Comparison of ENCODE assay signal across 8 mouse cellular contexts in genomic region chr2:167630421-167630820, GRCm38 (mm10). TPM values are rescaled to one million over a fixed set of nuclear protein-coding genes. Genes with fewer than 3 reads are reported as not detected.
DNase-seq lines count a peak whose midpoint lies in the region; ATAC-seq and TF ChIP-seq lines count a peak whose summit lies in the region.

No protein-coding gene starts in this region.

- DNase-seq in lung, embryonic 14.5 days = no peak
- no peak for DNase-seq in lung, postnatal 14 days
- DNase-seq in forebrain, embryonic 10.5 days (ENCODE audit: extremely low spot score, low spot score) = no peak
- DNase-seq in adrenal gland, postnatal 4 days (ENCODE audit: low spot score in 2 of 2) = no peak
- no peak for DNase-seq in retina, postnatal 1 day
- no peak for DNase-seq in layer of hippocampus, adult 9-10 months (ENCODE audit: low spot score)

- H3K36me3 ChIP-seq in lung, embryonic 14.5 days (ENCODE audit: insufficient read depth) = peaks cover 30% of the 10 kb centered on the region
- peaks cover 39% of the 10 kb centered on the region for H3K36me3 ChIP-seq in forebrain, embryonic 10.5 days (replicated peaks)
- H3K36me3 ChIP-seq in limb, embryonic 12.5 days = peaks cover 29% of the 10 kb centered on the region
- peaks cover 7% of the 10 kb centered on the region; the same call in 1 of the 2 replicates for H3K36me3 ChIP-seq in small intestine, adult 2 months (ENCODE audit: control insufficient read depth, insufficient read depth, low read length)

- ATAC-seq in lung, embryonic 14.5 days (ENCODE audit: insufficient read depth) = no peak
- no peak for ATAC-seq in limb, embryonic 12.5 days (ENCODE audit: insufficient number of reproducible peaks, insufficient read depth, low FRiP score, low TSS enrichment, low read depth)

- no peaks in the 10 kb centered on the region for H3K9me3 ChIP-seq in lung, embryonic 14.5 days (ENCODE audit: low read depth, low read length)
- H3K9me3 ChIP-seq in forebrain, embryonic 10.5 days = no peaks in the 10 kb centered on the region
- H3K9me3 ChIP-seq in limb, embryonic 12.5 days = no peaks in the 10 kb centered on the region

- H3K27ac ChIP-seq in lung, embryonic 14.5 days (ENCODE audit: low read depth) = peak overlapping the region; percentile 27; the same call in 1 of the 2 replicates
- H3K27ac ChIP-seq in forebrain, embryonic 10.5 days = peak overlapping the region; percentile 99
- H3K27ac ChIP-seq in limb, embryonic 12.5 days = no peak overlapping the region
- no peak overlapping the region for H3K27ac ChIP-seq in small intestine, adult 2 months (ENCODE audit: insufficient read depth, low read depth, low read length)

- H3K4me2 ChIP-seq in lung, embryonic 14.5 days = peak overlapping the region; percentile 84
- H3K4me2 ChIP-seq in limb, embryonic 12.5 days = peak overlapping the region; percentile 81

- WGBS in lung, embryonic 14.5 days = 64% methylated on average over 5 of the region's 5 CpGs
- WGBS in forebrain, embryonic 10.5 days = 81% methylated on average over 5 of the region's 5 CpGs
- WGBS in limb, embryonic 12.5 days = 78% methylated on average over 5 of the region's 5 CpGs
- 54% methylated on average over 5 of the region's 5 CpGs for WGBS in small intestine, adult 2 months

- H3K9ac ChIP-seq in lung, embryonic 14.5 days = peak overlapping the region; percentile 86
- peak overlapping the region; percentile 93 for H3K9ac ChIP-seq in limb, embryonic 12.5 days (replicated peaks)

- H3K27me3 ChIP-seq in lung, embryonic 14.5 days (ENCODE audit: insufficient read depth, low read length) = no peaks in the 10 kb centered on the region
- no peaks in the 10 kb centered on the region for H3K27me3 ChIP-seq in forebrain, embryonic 10.5 days (ENCODE audit: poor library complexity, severe bottlenecking)
- H3K27me3 ChIP-seq in limb, embryonic 12.5 days = no peaks in the 10 kb centered on the region
- no peaks in the 10 kb centered on the region for H3K27me3 ChIP-seq in small intestine, adult 2 months (ENCODE audit: control insufficient read depth, insufficient read depth, low read length)

- H3K4me1 ChIP-seq in lung, embryonic 14.5 days (ENCODE audit: insufficient read depth) = peaks cover 18% of the 10 kb centered on the region; the same call in 1 of the 2 replicates
- peaks cover 72% of the 10 kb centered on the region for H3K4me1 ChIP-seq in forebrain, embryonic 10.5 days
- peaks cover 41% of the 10 kb centered on the region for H3K4me1 ChIP-seq in limb, embryonic 12.5 days (replicated peaks)
- peaks cover 35% of the 10 kb centered on the region for H3K4me1 ChIP-seq in small intestine, adult 2 months (ENCODE audit: control insufficient read depth, insufficient read depth, insufficient read length, low read length)

- H3K4me3 ChIP-seq in lung, embryonic 14.5 days (ENCODE audit: low read depth, low read length) = peak overlapping the region; percentile 85
- peak overlapping the region; percentile 89 for H3K4me3 ChIP-seq in forebrain, embryonic 10.5 days
- H3K4me3 ChIP-seq in limb, embryonic 12.5 days (replicated peaks) = peak overlapping the region; percentile 95
- H3K4me3 ChIP-seq in small intestine, adult 2 months (ENCODE audit: low read depth, low read length) = peak overlapping the region; percentile 86

- TF ChIP-seq CTCF in lung, embryonic 14.5 days (IDR thresholded peaks at IDR 0.05; ENCODE audit: low read depth) = no peak
- TF ChIP-seq CTCF in small intestine, adult 2 months (IDR thresholded peaks at IDR 0.05; ENCODE audit: extremely low read depth, insufficient read length, insufficient replicate concordance, low read depth, low read length) = no peak

- TF ChIP-seq POLR2A in small intestine, adult 2 months (IDR thresholded peaks at IDR 0.05; ENCODE audit: low read depth, low read length) = no peak

RNA-seq across cellular contexts. Expression of gene Ube2v1, which starts 1.5 kb away (rescaled TPM):
- 275 and 293 TPM in 2 replicates for polyA plus RNA-seq in lung, embryonic 14.5 days (2014; fragmentation: Nextera tagmentation; extraction: Ambion mirVana)
- polyA plus RNA-seq in forebrain, embryonic 10.5 days (2016; fragmentation: Nextera tagmentation; extraction: Ambion mirVana) = 414 and 416 TPM in 2 replicates
- 264 and 267 TPM in 2 replicates for polyA plus RNA-seq in limb, embryonic 12.5 days (2016; fragmentation: Nextera tagmentation; extraction: Ambion mirVana)
- polyA plus RNA-seq in small intestine, adult 2 months (2012; rRNA removed) = 58.0 and 89.8 TPM in 2 replicates
- total RNA-seq in adrenal gland, postnatal 4 days (2021) = 100 to 1,000 TPM; 194 to 200 TPM

RNA-seq across cellular contexts. Expression of gene Gm20431, which starts 30.9 kb away (rescaled TPM):
- 10.0 and 12.3 TPM in 2 replicates for polyA plus RNA-seq in lung, embryonic 14.5 days (2014; fragmentation: Nextera tagmentation; extraction: Ambion mirVana)
- polyA plus RNA-seq in forebrain, embryonic 10.5 days (2016; fragmentation: Nextera tagmentation; extraction: Ambion mirVana) = 2.7 and 4.9 TPM in 2 replicates
- polyA plus RNA-seq in limb, embryonic 12.5 days (2016; fragmentation: Nextera tagmentation; extraction: Ambion mirVana) = 7.5 and 11.9 TPM in 2 replicates
- polyA plus RNA-seq in small intestine, adult 2 months (2012; rRNA removed) = 0.10 TPM in 1 of 2 replicates, not detected in the other
- total RNA-seq in adrenal gland, postnatal 4 days (2021) = 10 to 100 TPM; 18.2 to 23.0 TPM

RNA-seq across cellular contexts. Expression of gene Cebpb, which starts 58.3 kb away (rescaled TPM):
- 73.4 and 77.4 TPM in 2 replicates for polyA plus RNA-seq in lung, embryonic 14.5 days (2014; fragmentation: Nextera tagmentation; extraction: Ambion mirVana)
- 0.33 and 0.44 TPM in 2 replicates for polyA plus RNA-seq in forebrain, embryonic 10.5 days (2016; fragmentation: Nextera tagmentation; extraction: Ambion mirVana)
- 3.7 and 4.0 TPM in 2 replicates for polyA plus RNA-seq in limb, embryonic 12.5 days (2016; fragmentation: Nextera tagmentation; extraction: Ambion mirVana)
- polyA plus RNA-seq in small intestine, adult 2 months (2012; rRNA removed) = 194 and 386 TPM in 2 replicates
- 100 to 1,000 TPM; 229 to 255 TPM for total RNA-seq in adrenal gland, postnatal 4 days (2021)

RNA-seq across cellular contexts. Expression of gene Tmem189, which starts 59.2 kb away (rescaled TPM):
- polyA plus RNA-seq in lung, embryonic 14.5 days (2014; fragmentation: Nextera tagmentation; extraction: Ambion mirVana) = 41.6 and 43.3 TPM in 2 replicates
- 31.5 and 34.2 TPM in 2 replicates for polyA plus RNA-seq in forebrain, embryonic 10.5 days (2016; fragmentation: Nextera tagmentation; extraction: Ambion mirVana)
- 39.3 and 40.8 TPM in 2 replicates for polyA plus RNA-seq in limb, embryonic 12.5 days (2016; fragmentation: Nextera tagmentation; extraction: Ambion mirVana)
- polyA plus RNA-seq in small intestine, adult 2 months (2012; rRNA removed) = 28.0 and 105 TPM in 2 replicates
- total RNA-seq in adrenal gland, postnatal 4 days (2021) = 10 to 100 TPM; 32.9 to 35.4 TPM

Comparison
In these comparisons a context has a peak if more than half of its experiments do, and no peak if none do; other contexts are left out.
1. H3K27ac ChIP-seq: peak in lung, embryonic 14.5 days (single experiment) and forebrain, embryonic 10.5 days (single experiment); none in limb, embryonic 12.5 days (single experiment) and small intestine, adult 2 months (single experiment).
2. RNA of gene Cebpb, which starts 58.3 kb away (polyA plus RNA-seq): 194 to 386 TPM in small intestine, adult 2 months and 73.4 to 77.4 TPM in lung, embryonic 14.5 days; 3.7 to 4.0 TPM in limb, embryonic 12.5 days and 0.33 to 0.44 TPM in forebrain, embryonic 10.5 days; every median in the first group is over 10 times any median in the second.
3. Peak in every context shown above with its lines, with median percentiles within 50 percentile points of each other: H3K4me3 ChIP-seq.